Mouse (Mus musculus) heart, postnatal 0 days (tissue): ENCODE data around the gene Cops4.

Experiments used
- CTCF ChIP-seq: IDR thresholded peaks from 2 replicates; pipeline ENCODE4 v1.5.1; 2016; ENCODE audit warnings: antibody characterized with exemption, control low read depth, low read depth
- EP300 ChIP-seq: IDR thresholded peaks from 2 replicates; pipeline ENCODE4 v1.6.1; 2016; ENCODE audit warnings: antibody characterized with exemption, low read depth

DNA sequence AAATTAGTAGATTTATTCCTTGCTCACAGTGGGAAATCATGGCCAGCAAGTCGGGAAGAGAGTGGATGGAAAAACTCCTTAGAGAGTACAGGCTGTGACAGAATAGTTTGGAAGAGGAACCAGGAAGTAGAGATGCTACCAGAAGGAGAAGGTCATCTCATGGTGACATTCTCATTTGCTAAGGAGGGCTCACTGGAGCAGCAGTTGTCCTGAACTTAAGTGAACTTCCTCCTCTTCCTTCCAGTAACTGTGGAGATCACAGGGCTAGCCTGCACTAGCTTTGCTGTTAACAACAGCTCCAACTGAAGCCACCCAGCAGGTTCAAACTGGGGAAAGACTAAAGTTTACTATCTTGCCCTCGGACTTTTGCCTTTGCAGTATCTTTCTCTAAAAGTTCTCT lies 48.7 kb downstream of the Cops4 start:
- TF ChIP-seq CTCF (no peak), EP300 (no peak)
